Mouse (Mus musculus): Measurements from ENCODE around the gene Rangap1. TPM values are rescaled to one million over a fixed set of nuclear protein-coding genes. Genes with fewer than 3 reads are reported as not detected.
A peak's percentile ranks its signal among the peaks of the same experiment; 100 is the strongest.
"Not testable (repeated sequence)": the region's sequence is repeated elsewhere in the genome, so short reads cannot be mapped to it uniquely, and the experiment has no call there.

The Rangap1 gene
- polyA plus RNA-seq, 1 experiment from 2014 or later: 123 TPM

- 94% methylated on average over 1 of the region's 1 CpGs for WGBS
- no peaks in the 10 kb centered on the region for H3K27me3 ChIP-seq
- no peak overlapping the region for H3K4me3 ChIP-seq
- H3K4me2 ChIP-seq (replicated peaks): no peak overlapping the region
- H3K4me1 ChIP-seq: no peaks in the 10 kb centered on the region
- H3K36me3 ChIP-seq: peaks cover 88% of the 10 kb centered on the region
- ATAC-seq (ENCODE audit: insufficient number of reproducible peaks, insufficient read depth, low FRiP score, low TSS enrichment): no peak
- H3K27ac ChIP-seq: no peak overlapping the region
- no peak overlapping the region for H3K9ac ChIP-seq
- H3K9me3 ChIP-seq: no peaks in the 10 kb centered on the region
These were observed 35.6 kb downstream of the Rangap1 start for GRCm38 (mm10) chr15:81709686-81710085.

DNA sequence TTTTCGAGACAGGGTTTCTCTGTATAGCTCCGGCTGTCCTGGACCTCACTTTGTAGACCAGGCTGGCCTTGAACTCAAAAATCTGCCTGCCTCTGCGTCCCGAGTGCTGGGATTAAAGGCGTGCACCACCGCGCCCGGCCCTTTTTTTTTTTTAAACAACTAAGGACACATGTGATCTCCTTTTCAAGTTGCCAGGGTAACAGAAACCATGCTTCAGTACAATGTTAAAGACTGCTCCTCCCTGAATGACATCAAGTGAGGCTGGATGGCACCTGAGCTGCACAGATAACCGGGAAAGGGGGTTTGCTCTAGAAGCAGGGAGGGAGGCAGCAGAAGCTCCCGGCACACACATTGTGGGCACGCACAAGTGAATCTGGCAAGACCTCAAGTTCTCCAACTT lies 36.3 kb downstream of the Rangap1 start:
- WGBS: 96% methylated on average over 11 of the region's 11 CpGs
- ATAC-seq (ENCODE audit: insufficient number of reproducible peaks, insufficient read depth, low FRiP score, low TSS enrichment): no peak
- H3K9ac ChIP-seq: no peak overlapping the region
- no peaks in the 10 kb centered on the region for H3K4me1 ChIP-seq
- H3K36me3 ChIP-seq: peaks cover 93% of the 10 kb centered on the region
- no peak overlapping the region for H3K27ac ChIP-seq
- no peaks in the 10 kb centered on the region for H3K27me3 ChIP-seq
- H3K9me3 ChIP-seq: no peaks in the 10 kb centered on the region
- H3K4me3 ChIP-seq: no peak overlapping the region
- H3K4me2 ChIP-seq (replicated peaks): no peak overlapping the region

DNA sequence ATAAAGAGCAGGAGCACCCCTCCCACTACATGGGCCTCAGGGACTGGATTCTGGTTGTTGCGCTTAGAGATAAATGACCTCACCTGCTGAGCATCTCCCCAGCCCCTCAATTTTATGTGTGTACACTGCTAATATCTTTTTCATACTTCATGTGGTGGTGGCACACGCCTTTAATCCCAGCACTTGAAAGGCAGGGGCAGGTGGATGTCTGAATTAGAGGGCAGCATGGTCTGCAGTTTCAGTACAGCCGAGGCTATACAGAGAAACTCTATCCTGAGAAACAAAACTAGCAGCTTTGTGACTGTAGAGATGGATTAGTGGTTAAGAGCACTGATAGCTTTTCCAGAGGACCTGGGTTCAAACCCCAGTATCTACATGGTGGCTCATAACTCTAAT lies 42.2 kb downstream of the Rangap1 start:
- no peak overlapping the region for H3K9ac ChIP-seq
- H3K9me3 ChIP-seq: no peaks in the 10 kb centered on the region
- no peaks in the 10 kb centered on the region for H3K27me3 ChIP-seq
- H3K4me1 ChIP-seq: no peaks in the 10 kb centered on the region
- H3K36me3 ChIP-seq: peaks cover 53% of the 10 kb centered on the region
- WGBS: 83% methylated on average over 3 of the region's 3 CpGs
- no peak for ATAC-seq (ENCODE audit: insufficient number of reproducible peaks, insufficient read depth, low FRiP score, low TSS enrichment)
- no peak overlapping the region for H3K4me3 ChIP-seq
- H3K4me2 ChIP-seq (replicated peaks): no peak overlapping the region
- H3K27ac ChIP-seq: no peak overlapping the region

DNA sequence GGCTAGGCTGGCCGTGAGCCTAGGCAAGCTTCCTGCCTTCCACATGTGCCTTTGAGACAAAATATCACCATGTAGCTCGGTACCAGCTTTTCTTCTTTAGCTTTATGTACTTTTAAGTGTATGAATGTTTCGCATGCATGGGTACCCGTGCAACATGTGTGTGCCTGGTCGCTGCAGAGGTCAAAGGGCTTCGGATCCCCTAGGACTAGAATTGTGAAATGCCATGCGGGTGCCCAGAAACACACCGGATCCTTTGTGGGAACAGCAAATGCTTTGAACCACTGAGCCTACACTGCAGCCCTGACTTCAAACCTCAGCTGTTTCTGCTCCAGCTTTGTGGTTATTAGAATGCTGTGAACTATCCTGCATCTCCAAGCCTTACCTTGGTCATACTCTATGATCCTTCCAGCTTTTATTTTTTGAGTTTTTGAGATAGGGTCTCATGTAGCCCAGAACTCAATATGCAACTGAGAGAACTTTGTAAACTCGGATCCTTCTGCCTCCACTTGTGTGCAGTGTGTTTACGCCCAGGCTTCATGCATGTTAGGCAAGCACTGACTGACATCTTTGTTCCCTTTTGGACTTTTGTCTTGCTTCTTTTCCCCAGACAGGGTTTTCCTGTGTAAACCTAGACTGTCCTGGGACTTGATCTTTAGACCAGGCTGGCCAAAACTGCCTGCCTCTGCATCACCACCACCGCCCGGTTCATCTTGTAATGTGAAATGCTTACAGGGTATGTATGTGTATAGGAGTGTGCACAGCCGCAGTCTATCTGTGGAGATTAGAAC lies 42.8 kb downstream of the Rangap1 start:
- no peak for ATAC-seq (ENCODE audit: insufficient number of reproducible peaks, insufficient read depth, low FRiP score, low TSS enrichment)

GRCm38 (mm10) chr15:81701350-81701749 lies 44.0 kb downstream of the Rangap1 start:
- H3K4me3 ChIP-seq; H3K4me2 ChIP-seq (replicated peaks); H3K4me1 ChIP-seq; H3K9ac ChIP-seq; H3K9me3 ChIP-seq; ATAC-seq (ENCODE audit: insufficient number of reproducible peaks, insufficient read depth, low FRiP score, low TSS enrichment); H3K27ac ChIP-seq; H3K27me3 ChIP-seq: not testable (repeated sequence)
- 75% methylated on average over 4 of the region's 4 CpGs for WGBS
- H3K36me3 ChIP-seq: peaks cover 39% of the 10 kb centered on the region

More for the DNA sequence above, 42.8 kb downstream of the Rangap1 start:
- H3K4me3 ChIP-seq: no peak overlapping the region
- 86% methylated on average over 13 of the region's 13 CpGs for WGBS
- no peaks in the 10 kb centered on the region for H3K4me1 ChIP-seq
- H3K9ac ChIP-seq: no peak overlapping the region
- H3K36me3 ChIP-seq: peaks cover 47% of the 10 kb centered on the region
- H3K9me3 ChIP-seq: no peaks in the 10 kb centered on the region
- no peak overlapping the region for H3K4me2 ChIP-seq (replicated peaks)
- H3K27me3 ChIP-seq: no peaks in the 10 kb centered on the region
- no peak overlapping the region for H3K27ac ChIP-seq

GRCm38 (mm10) chr15:81700601-81701000 lies 44.7 kb downstream of the Rangap1 start:
- H3K27ac ChIP-seq: no peak overlapping the region

GRCm38 (mm10) chr15:81700161-81700560 lies 45.2 kb downstream of the Rangap1 start:
- Histone ChIP-seq H3K27ac (no peak overlapping the region), H3K27me3 (peaks cover 14% of the 10 kb centered on the region), H3K36me3 (peaks cover 27% of the 10 kb centered on the region), H3K9ac (no peak overlapping the region), H3K4me1 (no peaks in the 10 kb centered on the region), H3K4me2 (replicated peaks) (no peak overlapping the region), H3K9me3 (no peaks in the 10 kb centered on the region), H3K4me3 (no peak overlapping the region)
- ATAC-seq (ENCODE audit: insufficient number of reproducible peaks, insufficient read depth, low FRiP score, low TSS enrichment): no peak
- 67% methylated on average over 2 of the region's 2 CpGs for WGBS

More at GRCm38 (mm10) chr15:81700601-81701000, 44.7 kb downstream of the Rangap1 start:
- Histone ChIP-seq H3K36me3 (peaks cover 31% of the 10 kb centered on the region), H3K9ac (no peak overlapping the region), H3K4me3 (no peak overlapping the region), H3K27me3 (peaks cover 10% of the 10 kb centered on the region), H3K4me1 (no peaks in the 10 kb centered on the region), H3K4me2 (replicated peaks) (no peak overlapping the region), H3K9me3 (no peaks in the 10 kb centered on the region)
- WGBS: 78% methylated on average over 8 of the region's 8 CpGs
- ATAC-seq (ENCODE audit: insufficient number of reproducible peaks, insufficient read depth, low FRiP score, low TSS enrichment): no peak

DNA sequence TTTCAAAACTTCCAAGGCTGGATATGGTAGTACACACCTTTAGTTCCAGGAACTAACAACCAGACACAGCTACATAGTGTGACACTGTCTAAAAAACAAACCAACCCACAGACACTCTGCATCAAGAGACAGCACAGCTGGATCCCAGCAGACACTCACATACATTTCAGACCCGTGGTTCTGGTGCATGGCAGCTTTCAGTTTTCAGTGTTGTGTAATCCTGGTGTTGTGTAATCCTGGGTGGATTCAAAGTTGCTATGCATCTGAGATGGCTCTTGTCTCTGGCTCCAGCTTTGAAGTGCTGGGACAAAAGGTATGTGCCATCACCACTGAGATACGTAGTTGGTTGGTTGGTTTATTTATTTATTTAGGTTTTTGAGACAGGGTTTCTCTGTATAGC lies 46.8 kb downstream of the Rangap1 start:
- Histone ChIP-seq H3K27me3 (peaks cover 30% of the 10 kb centered on the region), H3K27ac (no peak overlapping the region), H3K9ac (no peak overlapping the region), H3K4me3 (no peak overlapping the region), H3K36me3 (peaks cover 10% of the 10 kb centered on the region), H3K4me1 (peaks cover 8% of the 10 kb centered on the region; the same call in 1 of the 2 replicates), H3K9me3 (no peaks in the 10 kb centered on the region), H3K4me2 (replicated peaks) (no peak overlapping the region)
- ATAC-seq (ENCODE audit: insufficient number of reproducible peaks, insufficient read depth, low FRiP score, low TSS enrichment): no peak
- 70% methylated on average over 2 of the region's 2 CpGs for WGBS

DNA sequence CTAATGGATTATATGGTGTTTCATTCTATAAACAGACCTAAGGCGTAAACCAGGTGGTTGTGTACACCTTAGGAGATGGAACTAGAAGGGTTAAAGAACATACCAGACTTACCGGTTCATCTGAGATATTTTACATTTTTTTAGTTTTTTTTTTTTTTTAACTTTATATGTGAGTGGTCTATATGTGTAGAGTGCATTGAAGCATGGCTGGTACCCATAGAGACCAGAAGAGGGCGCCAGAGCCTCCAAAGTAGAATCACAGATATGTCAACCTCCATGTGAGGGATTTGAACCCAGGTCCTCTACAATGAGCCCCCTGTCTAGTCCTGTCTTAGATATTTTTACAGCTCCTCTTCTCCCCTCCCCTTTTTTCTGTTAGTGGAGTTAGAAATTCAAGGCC lies 47.5 kb downstream of the Rangap1 start:
- Histone ChIP-seq H3K9ac (no peak overlapping the region), H3K9me3 (no peaks in the 10 kb centered on the region), H3K4me3 (no peak overlapping the region), H3K36me3 (0 out of 2 replicates have a peak, but pooled peaks cover 4% of the 10 kb centered on the region), H3K27ac (no peak overlapping the region), H3K4me1 (peaks cover 8% of the 10 kb centered on the region; the same call in 1 of the 2 replicates), H3K4me2 (replicated peaks) (no peak overlapping the region), H3K27me3 (peaks cover 37% of the 10 kb centered on the region)
- ATAC-seq (ENCODE audit: insufficient number of reproducible peaks, insufficient read depth, low FRiP score, low TSS enrichment): no peak
- WGBS: 44% methylated on average over 3 of the region's 3 CpGs

- H3K27me3 ChIP-seq: peaks cover 44% of the 10 kb centered on the region
- 0 out of 2 replicates have a peak, but pooled peaks cover 2% of the 10 kb centered on the region for H3K36me3 ChIP-seq
- H3K4me1 ChIP-seq: peaks cover 8% of the 10 kb centered on the region; the same call in 1 of the 2 replicates
- H3K4me3 ChIP-seq: no peak within 1 kb of the TSS
- no peak within 1 kb of the TSS for H3K9ac ChIP-seq
- H3K9me3 ChIP-seq: no peaks in the 10 kb centered on the region
- 40% methylated on average over 7 of the region's 7 CpGs for WGBS
- H3K27ac ChIP-seq: 0 out of 2 replicates have a peak within 1 kb of the TSS, but pooled peaks have one; percentile 5
- no peak for ATAC-seq (ENCODE audit: insufficient number of reproducible peaks, insufficient read depth, low FRiP score, low TSS enrichment)
- H3K4me2 ChIP-seq (replicated peaks): peak within 1 kb of the TSS; percentile 11; the same call in 1 of the 2 replicates
These were observed 48.2 kb downstream of the Rangap1 start, which contains the start of gene Chadl for GRCm38 (mm10) chr15:81697175-81697574. Gene Chadl, minus strand, starts transcription at chr15:81697287.

DNA sequence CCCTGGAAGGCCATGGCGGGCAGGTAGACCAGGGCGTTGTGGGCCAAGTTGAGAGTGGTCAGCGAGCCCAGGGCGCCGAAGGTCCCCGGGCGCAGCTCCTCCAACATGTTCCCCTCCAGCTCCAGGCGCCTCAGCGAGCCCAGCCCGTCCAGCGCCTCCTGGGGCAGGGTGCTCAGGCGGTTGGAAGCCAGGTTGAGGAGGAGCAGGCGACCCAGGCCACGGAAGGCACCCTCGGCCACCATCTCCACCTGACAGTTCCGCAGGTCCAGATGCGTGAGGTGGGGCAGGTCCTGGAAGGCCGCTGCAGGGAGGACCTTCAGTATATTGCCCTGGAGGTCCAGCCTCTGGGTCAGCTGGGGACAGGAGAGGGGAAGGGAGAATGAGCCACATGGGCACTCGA lies 50.4 kb downstream of the Rangap1 start:
- ATAC-seq (ENCODE audit: insufficient number of reproducible peaks, insufficient read depth, low FRiP score, low TSS enrichment): 0 out of 2 replicates have a peak, but pooled peaks have one; percentile 1
- H3K27me3 ChIP-seq: peaks cover 52% of the 10 kb centered on the region

More for the DNA sequence above, 50.4 kb downstream of the Rangap1 start:
- Histone ChIP-seq H3K4me2 (replicated peaks) (peak overlapping the region; percentile 99), H3K9me3 (no peaks in the 10 kb centered on the region), H3K36me3 (no peaks in the 10 kb centered on the region), H3K9ac (peak overlapping the region; percentile 67), H3K27ac (no peak overlapping the region), H3K4me1 (peaks cover 8% of the 10 kb centered on the region; the same call in 1 of the 2 replicates), H3K4me3 (peak overlapping the region; percentile 61)
- WGBS: 21% methylated on average over 17 of the region's 19 CpGs

All from embryonic facial prominence, embryonic 12.5 days (tissue).